In the genomic region with DNA sequence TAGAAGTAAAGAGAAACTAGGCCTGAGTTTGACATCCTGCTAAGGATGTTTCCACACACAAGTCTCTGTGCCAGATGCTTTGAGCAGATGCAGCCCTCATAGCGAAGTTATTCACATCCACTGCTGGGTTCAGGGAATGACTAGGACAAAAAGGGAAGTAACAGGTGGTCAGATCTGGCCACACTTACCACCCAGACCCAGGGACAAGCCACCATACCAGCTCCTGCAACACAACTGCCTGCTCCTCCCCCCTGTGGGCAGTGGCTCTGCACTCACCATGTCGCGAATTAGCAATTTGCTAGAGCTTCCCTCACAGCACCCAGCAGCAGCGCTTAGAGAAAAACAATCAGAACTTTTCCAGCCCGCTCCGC, we compare ENCODE assay signal across 7 mouse cellular contexts. TPM values are rescaled to one million over a fixed set of nuclear protein-coding genes. Genes with fewer than 3 reads are reported as not detected.
A peak's percentile ranks its signal among the peaks of the same experiment; 100 is the strongest.
DNase-seq lines count a peak whose midpoint lies in the region; ATAC-seq and TF ChIP-seq lines count a peak whose summit lies in the region.
"Not testable (repeated sequence)": the region's sequence is repeated elsewhere in the genome, so short reads cannot be mapped to it uniquely, and the experiment has no call there.

No protein-coding gene starts in this region.

- H3K4me1 ChIP-seq in forebrain, embryonic 12.5 days; heart, embryonic 16.5 days (ENCODE audit: control insufficient read depth, insufficient read depth, low read length); intestine, postnatal 0 days (replicated peaks; ENCODE audit: control insufficient read depth, insufficient read depth, low read length); liver, adult 2 months (ENCODE audit: control insufficient read depth, insufficient read depth, low read length); neural tube, embryonic 14.5 days (ENCODE audit: control insufficient read depth, insufficient read depth, low read length): not testable (repeated sequence)
- peaks cover 10% of the 10 kb centered on the region; the same call in 1 of the 2 replicates for H3K4me1 ChIP-seq in megakaryocyte, embryonic 14.5 days

- H3K79me2 ChIP-seq in liver, adult 2 months (ENCODE audit: control insufficient read depth, insufficient read depth, low read length) = not testable (repeated sequence)

- DNase-seq in liver, adult 2 months (ENCODE audit: extremely low read depth, low read depth, low spot score) = not testable (repeated sequence)

- H3K9ac ChIP-seq in forebrain, embryonic 12.5 days = peak overlapping the region; percentile 49
- H3K9ac ChIP-seq in heart, embryonic 16.5 days (ENCODE audit: low read length) = peak overlapping the region; percentile 80
- H3K9ac ChIP-seq in intestine, postnatal 0 days (ENCODE audit: low read depth, low read length) = peak overlapping the region; percentile 31; the same call in 1 of the 2 replicates
- peak overlapping the region; percentile 62 for H3K9ac ChIP-seq in liver, adult 2 months (ENCODE audit: low read depth, low read length)
- H3K9ac ChIP-seq in neural tube, embryonic 14.5 days (replicated peaks; ENCODE audit: low read depth, low read length) = not testable (repeated sequence)

- peak overlapping the region; percentile 64 for H3K4me2 ChIP-seq in forebrain, embryonic 12.5 days
- H3K4me2 ChIP-seq in heart, embryonic 16.5 days (ENCODE audit: low read depth, low read length) = peak overlapping the region; percentile 93
- H3K4me2 ChIP-seq in intestine, postnatal 0 days (replicated peaks; ENCODE audit: low read depth) = peak overlapping the region; percentile 86
- peak overlapping the region; percentile 89 for H3K4me2 ChIP-seq in neural tube, embryonic 14.5 days (ENCODE audit: low read depth, low read length)

- not testable (repeated sequence) for H3K9me3 ChIP-seq in forebrain, embryonic 12.5 days; heart, embryonic 16.5 days (replicated peaks; ENCODE audit: control insufficient read depth, low read length); intestine, postnatal 0 days (ENCODE audit: control insufficient read depth); neural tube, embryonic 14.5 days (ENCODE audit: control insufficient read depth, low read length)
- H3K9me3 ChIP-seq in megakaryocyte, embryonic 14.5 days = peaks cover 16% of the 10 kb centered on the region

- not testable (repeated sequence) for H3K36me3 ChIP-seq in forebrain, embryonic 12.5 days (replicated peaks); heart, embryonic 16.5 days (ENCODE audit: control insufficient read depth, insufficient read depth); intestine, postnatal 0 days (ENCODE audit: control insufficient read depth, insufficient read depth); liver, adult 2 months (ENCODE audit: control insufficient read depth, insufficient read depth, low read length); neural tube, embryonic 14.5 days (ENCODE audit: control insufficient read depth, insufficient read depth, low read length)
- peaks cover 20% of the 10 kb centered on the region for H3K36me3 ChIP-seq in megakaryocyte, embryonic 14.5 days (replicated peaks; ENCODE audit: low read length)

- ATAC-seq in cerebellum, adult (ENCODE audit: insufficient number of reproducible peaks, low FRiP score, low TSS enrichment) = peak; percentile 54; the same call in 1 of the 2 replicates
- ATAC-seq in forebrain, embryonic 12.5 days (ENCODE audit: low FRiP score); intestine, postnatal 0 days; neural tube, embryonic 14.5 days (ENCODE audit: low read depth): not testable (repeated sequence)
- peak; percentile 53; the same call in 1 of the 2 replicates for ATAC-seq in heart, embryonic 16.5 days (replicated peaks; ENCODE audit: extremely low read depth, insufficient read depth, low FRiP score)

- H3K4me3 ChIP-seq in forebrain, embryonic 12.5 days (replicated peaks) = peak overlapping the region; percentile 64
- peak overlapping the region; percentile 73 for H3K4me3 ChIP-seq in heart, embryonic 16.5 days (ENCODE audit: low read length)
- H3K4me3 ChIP-seq in intestine, postnatal 0 days (ENCODE audit: low read depth, low read length) = peak overlapping the region; percentile 78
- peak overlapping the region; percentile 73 for H3K4me3 ChIP-seq in liver, adult 2 months (ENCODE audit: insufficient read depth, low read depth, low read length)
- H3K4me3 ChIP-seq in megakaryocyte, embryonic 14.5 days (replicated peaks) = peak overlapping the region; percentile 97
- H3K4me3 ChIP-seq in neural tube, embryonic 14.5 days (ENCODE audit: low read depth, low read length) = peak overlapping the region; percentile 64

- not testable (repeated sequence) for TF ChIP-seq CTCF in intestine, postnatal 0 days (IDR thresholded peaks at IDR 0.05; ENCODE audit: low read depth); liver, adult 2 months (IDR thresholded peaks at IDR 0.05; ENCODE audit: low read depth, low read length)

- H3K27me3 ChIP-seq in forebrain, embryonic 12.5 days; heart, embryonic 16.5 days (ENCODE audit: control insufficient read depth, insufficient read depth, low read length); intestine, postnatal 0 days (replicated peaks; ENCODE audit: control insufficient read depth, insufficient read depth, low read length); liver, adult 2 months (ENCODE audit: control insufficient read depth, insufficient read depth, low read length); megakaryocyte, embryonic 14.5 days (replicated peaks); neural tube, embryonic 14.5 days (ENCODE audit: control insufficient read depth, insufficient read depth, low read length): not testable (repeated sequence)

- 0 out of 2 replicates have a peak, but pooled peaks have one; percentile 45 for TF ChIP-seq POLR2A in liver, adult 2 months (IDR thresholded peaks at IDR 0.05; ENCODE audit: extremely low read depth, insufficient read depth, low read length)

- WGBS in forebrain, embryonic 12.5 days = 0% methylated on average over 6 of the region's 6 CpGs
- 2% methylated on average over 6 of the region's 6 CpGs for WGBS in heart, embryonic 16.5 days
- WGBS in intestine, postnatal 0 days = 0% methylated on average over 6 of the region's 6 CpGs
- WGBS in liver, adult 2 months = 0% methylated on average over 6 of the region's 6 CpGs
- 0% methylated on average over 6 of the region's 6 CpGs for WGBS in neural tube, embryonic 14.5 days

- H3K27ac ChIP-seq in forebrain, embryonic 12.5 days = 0 out of 2 replicates have a peak overlapping the region, but pooled peaks have one; percentile 19
- H3K27ac ChIP-seq in heart, embryonic 16.5 days (ENCODE audit: low read length) = peak overlapping the region; percentile 74; the same call in 1 of the 2 replicates
- peak overlapping the region; percentile 28; the same call in 1 of the 2 replicates for H3K27ac ChIP-seq in intestine, postnatal 0 days (ENCODE audit: low read depth, low read length)
- peak overlapping the region; percentile 30 for H3K27ac ChIP-seq in liver, adult 2 months (replicated peaks; ENCODE audit: insufficient read depth, low read depth, low read length)
- not testable (repeated sequence) for H3K27ac ChIP-seq in neural tube, embryonic 14.5 days (ENCODE audit: low read depth, low read length)

RNA-seq across cellular contexts. Expression of a gene that starts 0.2 kb away (rescaled TPM):
- polyA plus RNA-seq in forebrain, embryonic 12.5 days (2016; fragmentation: Nextera tagmentation; extraction: Ambion mirVana) = not detected in 2 replicates
- polyA plus RNA-seq in heart, embryonic 16.5 days (2015; fragmentation: Nextera tagmentation; extraction: Ambion mirVana) = 0.06 and 0.08 TPM in 2 replicates
- polyA plus RNA-seq in intestine, postnatal 0 days (2015; fragmentation: Nextera tagmentation; extraction: Ambion mirVana) = not detected in 2 replicates
- 0.07 and 0.18 TPM in 2 replicates for total RNA-seq in liver, adult 2 months (2014; rRNA removed)
- polyA plus RNA-seq in liver, adult 2 months (2012; rRNA removed) = 0.09 and 0.13 TPM in 2 replicates
- polyA plus RNA-seq in megakaryocyte, embryonic 14.5 days (2012; ENCODE audit: insufficient read depth, low replicate concordance) = not detected in 2 replicates
- 0.21 and 0.23 TPM in 2 replicates for polyA plus RNA-seq in neural tube, embryonic 14.5 days (2014; fragmentation: Nextera tagmentation; extraction: Ambion mirVana)

RNA-seq across cellular contexts. Expression of a gene that starts 0.7 kb away (rescaled TPM):
- polyA plus RNA-seq in forebrain, embryonic 12.5 days (2016; fragmentation: Nextera tagmentation; extraction: Ambion mirVana) = 7.7 and 9.0 TPM in 2 replicates
- 6.7 and 8.8 TPM in 2 replicates for polyA plus RNA-seq in heart, embryonic 16.5 days (2015; fragmentation: Nextera tagmentation; extraction: Ambion mirVana)
- polyA plus RNA-seq in intestine, postnatal 0 days (2015; fragmentation: Nextera tagmentation; extraction: Ambion mirVana) = 5.5 and 6.3 TPM in 2 replicates
- total RNA-seq in liver, adult 2 months (2014; rRNA removed) = 9.7 and 11.8 TPM in 2 replicates
- polyA plus RNA-seq in liver, adult 2 months (2012; rRNA removed) = 1.7 and 2.7 TPM in 2 replicates
- not detected in 2 replicates for polyA plus RNA-seq in megakaryocyte, embryonic 14.5 days (2012; ENCODE audit: insufficient read depth, low replicate concordance)
- polyA plus RNA-seq in neural tube, embryonic 14.5 days (2014; fragmentation: Nextera tagmentation; extraction: Ambion mirVana) = 4.9 and 6.0 TPM in 2 replicates

RNA-seq across cellular contexts. Expression of a gene that starts 50.5 kb away (rescaled TPM):
- 0.06 and 0.23 TPM in 2 replicates for polyA plus RNA-seq in forebrain, embryonic 12.5 days (2016; fragmentation: Nextera tagmentation; extraction: Ambion mirVana)
- polyA plus RNA-seq in heart, embryonic 16.5 days (2015; fragmentation: Nextera tagmentation; extraction: Ambion mirVana) = 0.14 and 0.22 TPM in 2 replicates
- polyA plus RNA-seq in intestine, postnatal 0 days (2015; fragmentation: Nextera tagmentation; extraction: Ambion mirVana) = 0.07 TPM in 2 replicates
- total RNA-seq in liver, adult 2 months (2014; rRNA removed) = 0.27 and 0.28 TPM in 2 replicates
- 0.04 and 0.05 TPM in 2 replicates for polyA plus RNA-seq in liver, adult 2 months (2012; rRNA removed)
- polyA plus RNA-seq in megakaryocyte, embryonic 14.5 days (2012; ENCODE audit: insufficient read depth, low replicate concordance) = 0.03 TPM in 1 of 2 replicates, not detected in the other
- 0.70 and 0.82 TPM in 2 replicates for polyA plus RNA-seq in neural tube, embryonic 14.5 days (2014; fragmentation: Nextera tagmentation; extraction: Ambion mirVana)
